Mouse (Mus musculus) gastrocnemius, postnatal 4 days (tissue): ENCODE measurements around the gene Wdfy3. TPM values are rescaled to one million over a fixed set of nuclear protein-coding genes. Genes with fewer than 3 reads are reported as not detected.

ENCODE experiments used
- DNase-seq, 2 experiments: peaks; one replicate each; pipeline ENCODE4 v3.0.0; 2021 to 2022; ENCODE audit warnings: low spot score in 2 of 2, mixed read lengths in 2 of 2
- total RNA-seq, 2 experiments: library from RNA; stranded (reverse); gene quantifications; 2 replicates each; pipeline ENCODE4 v1.2.3; 2021

Gene Wdfy3
- total RNA-seq, 2 experiments from 2014 or later, result 40.9 to 41.4 TPM

GRCm38 (mm10) chr5:101895717-101896645 is 173.7 kb downstream of the Wdfy3 start:
- no peak for DNase-seq

- no peak for DNase-seq
Measured at GRCm38 (mm10) chr5:101895119-101895518, 174.6 kb downstream of the Wdfy3 start.

- no peak for DNase-seq
Measured at GRCm38 (mm10) chr5:101893820-101894515, 175.8 kb downstream of the Wdfy3 start.

- no peak for DNase-seq
Measured at GRCm38 (mm10) chr5:101891694-101892416, 177.9 kb downstream of the Wdfy3 start.

GRCm38 (mm10) chr5:101887989-101888388 is 181.7 kb downstream of the Wdfy3 start:
- DNase-seq, result no peak

GRCm38 (mm10) chr5:101885039-101885438 is 184.7 kb downstream of the Wdfy3 start:
- no peak for DNase-seq

GRCm38 (mm10) chr5:101882191-101882590 is 187.5 kb downstream of the Wdfy3 start:
- DNase-seq, result no peak

GRCm38 (mm10) chr5:101879914-101880313 is 189.8 kb downstream of the Wdfy3 start:
- no peak for DNase-seq

GRCm38 (mm10) chr5:101878403-101878802 is 191.3 kb downstream of the Wdfy3 start:
- no peak for DNase-seq

GRCm38 (mm10) chr5:101876185-101876584 is 193.5 kb downstream of the Wdfy3 start:
- DNase-seq, result no peak

- no peak for DNase-seq
Measured at GRCm38 (mm10) chr5:101866722-101867121, 203.0 kb downstream of the Wdfy3 start.

- DNase-seq, result no peak
Measured at GRCm38 (mm10) chr5:101863946-101864345, 205.8 kb downstream of the Wdfy3 start.

- DNase-seq, result no peak
Measured at GRCm38 (mm10) chr5:101862651-101863050, 207.1 kb downstream of the Wdfy3 start.

- DNase-seq, result no peak
Measured at GRCm38 (mm10) chr5:101861786-101862571, 207.7 kb downstream of the Wdfy3 start.

- DNase-seq, result no peak
Measured at GRCm38 (mm10) chr5:101858891-101859436, 210.8 kb downstream of the Wdfy3 start.

- DNase-seq, result no peak
Measured at GRCm38 (mm10) chr5:101855475-101855874, 214.2 kb downstream of the Wdfy3 start.

GRCm38 (mm10) chr5:101854667-101855066 is 215.1 kb downstream of the Wdfy3 start:
- no peak for DNase-seq

GRCm38 (mm10) chr5:101854100-101854499 is 215.6 kb downstream of the Wdfy3 start:
- DNase-seq, result no peak

- DNase-seq, result no peak
Measured at GRCm38 (mm10) chr5:101852116-101852680, 217.5 kb downstream of the Wdfy3 start.

- DNase-seq, result no peak
Measured at GRCm38 (mm10) chr5:101851133-101851532, 218.6 kb downstream of the Wdfy3 start.
